In the genomic region with DNA sequence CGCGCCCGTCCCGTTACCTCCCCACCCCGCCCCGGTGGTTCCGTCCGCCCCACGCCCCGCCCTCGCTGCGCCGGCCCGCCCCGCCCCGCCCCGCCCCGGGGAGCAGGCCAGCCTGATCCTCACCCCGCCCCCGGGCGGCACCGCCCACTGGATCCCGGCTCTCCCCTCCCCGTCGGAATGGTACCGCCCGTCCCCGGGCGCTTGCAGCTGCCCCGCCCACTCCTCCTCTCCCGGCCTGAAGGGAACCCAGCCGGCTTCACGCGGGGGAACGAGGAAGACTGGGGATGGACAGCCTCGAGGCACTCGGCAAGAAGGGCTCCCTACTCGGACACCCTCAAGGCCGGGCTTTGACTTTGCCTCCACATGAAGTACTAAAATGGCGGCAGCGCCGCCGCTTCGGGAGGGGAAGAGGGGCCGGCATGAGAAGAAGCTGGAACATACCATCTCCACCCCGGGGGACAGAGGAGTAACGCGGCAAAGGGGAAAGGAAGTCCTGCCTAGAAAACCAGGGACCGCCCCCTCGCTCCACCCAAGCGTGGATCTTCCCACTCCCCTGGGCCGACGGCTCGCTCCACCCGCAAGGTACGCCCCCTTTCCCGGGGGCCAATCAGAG, we compare ENCODE assay signal across 7 mouse cellular contexts. TPM values are rescaled to one million over a fixed set of nuclear protein-coding genes. Genes with fewer than 3 reads are reported as not detected.
A peak's percentile ranks its signal among the peaks of the same experiment; 100 is the strongest.
DNase-seq lines count a peak whose midpoint lies in the region; ATAC-seq and TF ChIP-seq lines count a peak whose summit lies in the region.

No protein-coding gene starts in this region.

- peaks cover 38% of the 10 kb centered on the region for H3K4me1 ChIP-seq in embryonic facial prominence, embryonic 10.5 days
- peaks cover 5% of the 10 kb centered on the region; the same call in 1 of the 2 replicates for H3K4me1 ChIP-seq in intestine, postnatal 0 days (replicated peaks; ENCODE audit: control insufficient read depth, insufficient read depth, low read length)
- H3K4me1 ChIP-seq in midbrain, embryonic 12.5 days = peaks cover 24% of the 10 kb centered on the region
- H3K4me1 ChIP-seq in small intestine, adult 2 months (ENCODE audit: control insufficient read depth, insufficient read depth, insufficient read length, low read length) = no peaks in the 10 kb centered on the region

- H3K4me3 ChIP-seq in embryonic facial prominence, embryonic 10.5 days = peak overlapping the region; percentile 90
- H3K4me3 ChIP-seq in intestine, postnatal 0 days (ENCODE audit: low read depth, low read length) = peak overlapping the region; percentile 89
- H3K4me3 ChIP-seq in midbrain, embryonic 12.5 days = peak overlapping the region; percentile 85
- H3K4me3 ChIP-seq in small intestine, adult 2 months (ENCODE audit: low read depth, low read length) = peak overlapping the region; percentile 74

- DNase-seq in adrenal gland, postnatal 10 days = peak; percentile 99
- DNase-seq in embryonic facial prominence, embryonic 10.5 days (ENCODE audit: low spot score) = peak; percentile 99
- DNase-seq in gonadal fat pad, adult 2 months (ENCODE audit: low read depth) = peak; percentile 89
- DNase-seq in left cerebral cortex, postnatal 4 days = peak; percentile 100

- 2% methylated on average over 57 of the region's 57 CpGs for WGBS in embryonic facial prominence, embryonic 10.5 days
- 2% methylated on average over 38 of the region's 57 CpGs for WGBS in intestine, postnatal 0 days
- under 1% methylated on average over 38 of the region's 57 CpGs for WGBS in midbrain, embryonic 12.5 days
- WGBS in small intestine, adult 2 months = under 1% methylated on average over 49 of the region's 57 CpGs

- H3K9me3 ChIP-seq in embryonic facial prominence, embryonic 10.5 days = no peaks in the 10 kb centered on the region
- H3K9me3 ChIP-seq in intestine, postnatal 0 days (ENCODE audit: control insufficient read depth) = no peaks in the 10 kb centered on the region
- H3K9me3 ChIP-seq in midbrain, embryonic 12.5 days = no peaks in the 10 kb centered on the region

- H3K27ac ChIP-seq in embryonic facial prominence, embryonic 10.5 days (replicated peaks) = peak overlapping the region; percentile 99
- peak overlapping the region; percentile 80 for H3K27ac ChIP-seq in intestine, postnatal 0 days (ENCODE audit: low read depth, low read length)
- H3K27ac ChIP-seq in midbrain, embryonic 12.5 days (replicated peaks) = peak overlapping the region; percentile 90
- peak overlapping the region; percentile 76 for H3K27ac ChIP-seq in small intestine, adult 2 months (ENCODE audit: insufficient read depth, low read depth, low read length)

- ATAC-seq in intestine, postnatal 0 days = peak; percentile 98
- peak; percentile 96 for ATAC-seq in midbrain, embryonic 12.5 days (ENCODE audit: low FRiP score, low read depth)

- H3K36me3 ChIP-seq in embryonic facial prominence, embryonic 10.5 days (replicated peaks) = peaks cover 40% of the 10 kb centered on the region
- H3K36me3 ChIP-seq in intestine, postnatal 0 days (ENCODE audit: control insufficient read depth, insufficient read depth) = peaks cover 30% of the 10 kb centered on the region
- H3K36me3 ChIP-seq in midbrain, embryonic 12.5 days = peaks cover 38% of the 10 kb centered on the region
- peaks cover 15% of the 10 kb centered on the region for H3K36me3 ChIP-seq in small intestine, adult 2 months (ENCODE audit: control insufficient read depth, insufficient read depth, low read length)

- no peak for TF ChIP-seq CTCF in intestine, postnatal 0 days (IDR thresholded peaks at IDR 0.05; ENCODE audit: low read depth)
- TF ChIP-seq CTCF in small intestine, adult 2 months (IDR thresholded peaks at IDR 0.05; ENCODE audit: extremely low read depth, insufficient read length, insufficient replicate concordance, low read depth, low read length) = no peak

- H3K9ac ChIP-seq in intestine, postnatal 0 days (ENCODE audit: low read depth, low read length) = peak overlapping the region; percentile 78
- H3K9ac ChIP-seq in midbrain, embryonic 12.5 days (replicated peaks) = peak overlapping the region; percentile 87

- intact Hi-C loops in left cerebral cortex, postnatal 4 days (cut with DNase I) = no loop called here

- TF ChIP-seq POLR2A in small intestine, adult 2 months (IDR thresholded peaks at IDR 0.05; ENCODE audit: low read depth, low read length) = 0 out of 2 replicates have a peak, but pooled peaks have one; percentile 29

- H3K27me3 ChIP-seq in embryonic facial prominence, embryonic 10.5 days (replicated peaks; ENCODE audit: low read depth, poor library complexity, severe bottlenecking) = no peaks in the 10 kb centered on the region
- H3K27me3 ChIP-seq in intestine, postnatal 0 days (replicated peaks; ENCODE audit: control insufficient read depth, insufficient read depth, low read length) = no peaks in the 10 kb centered on the region
- H3K27me3 ChIP-seq in midbrain, embryonic 12.5 days = no peaks in the 10 kb centered on the region
- H3K27me3 ChIP-seq in small intestine, adult 2 months (ENCODE audit: control insufficient read depth, insufficient read depth, low read length) = no peaks in the 10 kb centered on the region

- peak overlapping the region; percentile 87 for H3K4me2 ChIP-seq in intestine, postnatal 0 days (replicated peaks; ENCODE audit: low read depth)
- H3K4me2 ChIP-seq in midbrain, embryonic 12.5 days (replicated peaks) = peak overlapping the region; percentile 84

RNA-seq across cellular contexts. Expression of gene Pip4k2b, which starts 0.3 kb away (rescaled TPM):
- total RNA-seq in adrenal gland, postnatal 10 days (2021) = 10 to 100 TPM; 27.3 to 33.3 TPM
- polyA plus RNA-seq in embryonic facial prominence, embryonic 10.5 days (2016; fragmentation: Nextera tagmentation; extraction: Ambion mirVana) = 1.9 and 2.1 TPM in 2 replicates
- 16.5 and 17.9 TPM in 2 replicates for polyA plus RNA-seq in gonadal fat pad, adult 2 months (2012; rRNA removed)
- polyA plus RNA-seq in intestine, postnatal 0 days (2015; fragmentation: Nextera tagmentation; extraction: Ambion mirVana) = 0.43 and 0.63 TPM in 2 replicates
- total RNA-seq in left cerebral cortex, postnatal 4 days (2021) = 100 to 1,000 TPM; 180 to 185 TPM
- 2.7 and 3.3 TPM in 2 replicates for polyA plus RNA-seq in midbrain, embryonic 12.5 days (2016; fragmentation: Nextera tagmentation; extraction: Ambion mirVana)
- polyA plus RNA-seq in small intestine, adult 2 months (2012; rRNA removed) = 2.0 and 3.4 TPM in 2 replicates

RNA-seq across cellular contexts. Expression of gene Cwc25, which starts 21.5 kb away (rescaled TPM):
- total RNA-seq in adrenal gland, postnatal 10 days (2021) = 10 to 100 TPM; 19.9 to 20.0 TPM
- 22.0 and 24.2 TPM in 2 replicates for polyA plus RNA-seq in embryonic facial prominence, embryonic 10.5 days (2016; fragmentation: Nextera tagmentation; extraction: Ambion mirVana)
- polyA plus RNA-seq in gonadal fat pad, adult 2 months (2012; rRNA removed) = 8.3 and 8.7 TPM in 2 replicates
- 8.5 and 9.8 TPM in 2 replicates for polyA plus RNA-seq in intestine, postnatal 0 days (2015; fragmentation: Nextera tagmentation; extraction: Ambion mirVana)
- 10 to 100 TPM; 17.6 to 20.4 TPM for total RNA-seq in left cerebral cortex, postnatal 4 days (2021)
- polyA plus RNA-seq in midbrain, embryonic 12.5 days (2016; fragmentation: Nextera tagmentation; extraction: Ambion mirVana) = 22.3 and 24.4 TPM in 2 replicates
- polyA plus RNA-seq in small intestine, adult 2 months (2012; rRNA removed) = 1.7 and 3.7 TPM in 2 replicates

RNA-seq across cellular contexts. Expression of gene 1700001P01Rik, which starts 30.9 kb away (rescaled TPM):
- under 1 TPM in 1 of 2 experiments, not detected in 1; 0.51 TPM for total RNA-seq in adrenal gland, postnatal 10 days (2021)
- 0.85 and 1.1 TPM in 2 replicates for polyA plus RNA-seq in embryonic facial prominence, embryonic 10.5 days (2016; fragmentation: Nextera tagmentation; extraction: Ambion mirVana)
- polyA plus RNA-seq in gonadal fat pad, adult 2 months (2012; rRNA removed) = 0.70 TPM in 1 of 2 replicates, not detected in the other
- not detected in 2 replicates for polyA plus RNA-seq in intestine, postnatal 0 days (2015; fragmentation: Nextera tagmentation; extraction: Ambion mirVana)
- total RNA-seq in left cerebral cortex, postnatal 4 days (2021) = 1 to 10 TPM in 1 of 2 experiments, not detected in 1; 2.0 TPM
- 0.31 and 1.3 TPM in 2 replicates for polyA plus RNA-seq in midbrain, embryonic 12.5 days (2016; fragmentation: Nextera tagmentation; extraction: Ambion mirVana)
- not detected in 2 replicates for polyA plus RNA-seq in small intestine, adult 2 months (2012; rRNA removed)

RNA-seq across cellular contexts. Expression of gene Rpl23, which starts 37.4 kb away (rescaled TPM):
- 100 to 1,000 TPM; 958 to 975 TPM for total RNA-seq in adrenal gland, postnatal 10 days (2021)
- polyA plus RNA-seq in embryonic facial prominence, embryonic 10.5 days (2016; fragmentation: Nextera tagmentation; extraction: Ambion mirVana) = 481 and 487 TPM in 2 replicates
- 161 and 167 TPM in 2 replicates for polyA plus RNA-seq in gonadal fat pad, adult 2 months (2012; rRNA removed)
- 538 and 555 TPM in 2 replicates for polyA plus RNA-seq in intestine, postnatal 0 days (2015; fragmentation: Nextera tagmentation; extraction: Ambion mirVana)
- total RNA-seq in left cerebral cortex, postnatal 4 days (2021) = 100 to 1,000 TPM; 614 to 660 TPM
- 370 and 378 TPM in 2 replicates for polyA plus RNA-seq in midbrain, embryonic 12.5 days (2016; fragmentation: Nextera tagmentation; extraction: Ambion mirVana)
- 10.2 and 22.0 TPM in 2 replicates for polyA plus RNA-seq in small intestine, adult 2 months (2012; rRNA removed)

RNA-seq across cellular contexts. Expression of gene Psmb3, which starts 41.6 kb away (rescaled TPM):
- total RNA-seq in adrenal gland, postnatal 10 days (2021) = 100 to 1,000 TPM; 231 to 234 TPM
- 634 and 654 TPM in 2 replicates for polyA plus RNA-seq in embryonic facial prominence, embryonic 10.5 days (2016; fragmentation: Nextera tagmentation; extraction: Ambion mirVana)
- 327 and 453 TPM in 2 replicates for polyA plus RNA-seq in gonadal fat pad, adult 2 months (2012; rRNA removed)
- 391 and 439 TPM in 2 replicates for polyA plus RNA-seq in intestine, postnatal 0 days (2015; fragmentation: Nextera tagmentation; extraction: Ambion mirVana)
- 100 to 1,000 TPM; 168 to 172 TPM for total RNA-seq in left cerebral cortex, postnatal 4 days (2021)
- 450 and 456 TPM in 2 replicates for polyA plus RNA-seq in midbrain, embryonic 12.5 days (2016; fragmentation: Nextera tagmentation; extraction: Ambion mirVana)
- 164 and 330 TPM in 2 replicates for polyA plus RNA-seq in small intestine, adult 2 months (2012; rRNA removed)

Comparison
In these comparisons a context has a peak if more than half of its experiments do, and no peak if none do; other contexts are left out.
1. Peak in every context shown above with its lines: DNase-seq, ATAC-seq, H3K4me3 ChIP-seq and H3K27ac ChIP-seq.